Mouse (Mus musculus) limb, embryonic 11.5 days (tissue): ENCODE results near the gene Trim72. TPM values are rescaled to one million over a fixed set of nuclear protein-coding genes. Genes with fewer than 3 reads are reported as not detected.

Source experiments
- ATAC-seq: fragments of 200-750 bp; cut with Nextera tagmentation; 2 replicates; pipeline ENCODE4 v1.8.0; 2017; ENCODE audit warnings: low read depth; ENCODE audit not compliant: insufficient number of reproducible peaks, low FRiP score, low TSS enrichment
- DNase-seq: peaks from one replicate; pipeline ENCODE4 v3.0.0-alpha.2; 2015; ENCODE audit warnings: low spot score
- H3K27ac ChIP-seq: fragments of 300-500 bp; sonication (generic); replicated peaks from 2 replicates; pipeline ENCODE4 v1.5.1; 2014; ENCODE audit warnings: low read depth, mild to moderate bottlenecking, low read length
- H3K27me3 ChIP-seq: fragments of 300-500 bp; sonication (generic); 2 replicates; pipeline ENCODE4 v1.6.1; 2014; ENCODE audit warnings: mild to moderate bottlenecking, low read length, mixed read lengths; ENCODE audit not compliant: control insufficient read depth, insufficient read depth
- H3K36me3 ChIP-seq: fragments of 300-500 bp; sonication (generic); 2 replicates; pipeline ENCODE4 v1.6.1; 2014; ENCODE audit warnings: mild to moderate bottlenecking, low read length, moderate library complexity, mixed read lengths; ENCODE audit not compliant: control insufficient read depth, insufficient read depth
- H3K4me1 ChIP-seq: fragments of 300-500 bp; sonication (generic); 2 replicates; pipeline ENCODE4 v1.6.1; 2014; ENCODE audit warnings: low read length, mixed read lengths; ENCODE audit not compliant: control insufficient read depth, insufficient read depth
- H3K4me2 ChIP-seq: fragments of 300-500 bp; sonication (generic); 2 replicates; pipeline ENCODE4 v1.6.1; 2014; ENCODE audit warnings: low read depth, mild to moderate bottlenecking, moderate library complexity; ENCODE audit not compliant: severe bottlenecking
- H3K4me3 ChIP-seq: fragments of 300-500 bp; sonication (generic); 2 replicates; pipeline ENCODE4 v1.5.1; 2014; ENCODE audit warnings: low read depth, low read length
- H3K9ac ChIP-seq: fragments of 300-500 bp; sonication (generic); 2 replicates; pipeline ENCODE4 v1.6.1; 2014; ENCODE audit warnings: mild to moderate bottlenecking, low read length
- H3K9me3 ChIP-seq: fragments of 300-500 bp; sonication (generic); 2 replicates; pipeline ENCODE4 v1.6.1; 2016; ENCODE audit warnings: low read length; ENCODE audit not compliant: control insufficient read depth
- WGBS: fragments of 180-500 bp; shearing (Covaris S2); extraction: QIAGEN DNeasy Blood & Tissue Kit; methylation state at CpG from one replicate; pipeline ENCODE4 v1.1.7; 2014; 5-methylcytosine and 5-hydroxymethylcytosine counted together
- polyA plus RNA-seq: library from polyadenylated mRNA; unstranded; fragments of >200 nt; fragmentation: Nextera tagmentation; extraction: Ambion mirVana; gene quantifications from 2 replicates; pipeline ENCODE4 v1.2.1, GENCODE M21; 2014

Trim72 gene
- polyA plus RNA-seq = 0.10 and 0.20 TPM in 2 replicates

- no peaks in the 10 kb centered on the region for H3K27me3 ChIP-seq
- H3K36me3 ChIP-seq = no peaks in the 10 kb centered on the region
- H3K9me3 ChIP-seq = no peaks in the 10 kb centered on the region
- ATAC-seq (no peak), DNase-seq (no peak)
- H3K4me3 ChIP-seq = no peak within 1 kb of the TSS
- WGBS = 93% methylated on average over 2 of the region's 2 CpGs
- H3K4me1 ChIP-seq = peaks cover 13% of the 10 kb centered on the region; the same call in 1 of the 2 replicates
- H3K9ac ChIP-seq = peak within 1 kb of the TSS; percentile 47; the same call in 1 of the 2 replicates
- H3K4me2 ChIP-seq = peak within 1 kb of the TSS; percentile 42
- no peak within 1 kb of the TSS for H3K27ac ChIP-seq
These were observed at the start of gene Trim72 for GRCm38 (mm10) chr7:128003688-128004087. Gene Trim72, plus strand, starts transcription at chr7:128003949.

GRCm38 (mm10) chr7:127959364-127959763 lies 44.4 kb upstream of the Trim72 start:
- DNase-seq (no peak), ATAC-seq (no peak)
- WGBS = 67% methylated on average over 5 of the region's 5 CpGs
- Histone ChIP-seq H3K36me3 (no peaks in the 10 kb centered on the region), H3K27me3 (no peaks in the 10 kb centered on the region), H3K9me3 (no peaks in the 10 kb centered on the region), H3K4me1 (no peaks in the 10 kb centered on the region), H3K9ac (no peak overlapping the region), H3K27ac (no peak overlapping the region), H3K4me2 (no peak overlapping the region), H3K4me3 (no peak overlapping the region)

GRCm38 (mm10) chr7:127966371-127966918 lies 37.3 kb upstream of the Trim72 start:
- ATAC-seq = peak; percentile 10
- peak; percentile 30 for DNase-seq
- 14% methylated on average over 10 of the region's 10 CpGs for whole genome bisulfite sequencing

GRCm38 (mm10) chr7:127967004-127967921 lies 36.5 kb upstream of the Trim72 start, which contains the start of gene Fus:
Gene Fus, plus strand, starts transcription at chr7:127967457.
- WGBS = under 1% methylated on average over 87 of the region's 92 CpGs
- H3K27ac ChIP-seq = peak within 1 kb of the TSS; percentile 96
- H3K9me3 ChIP-seq = no peaks in the 10 kb centered on the region
- peak within 1 kb of the TSS; percentile 85 for H3K4me2 ChIP-seq
- H3K4me3 ChIP-seq = peak within 1 kb of the TSS; percentile 97
- H3K27me3 ChIP-seq = no peaks in the 10 kb centered on the region
- DNase-seq (peak; percentile 96), ATAC-seq (peak; percentile 90)
- peaks cover 3% of the 10 kb centered on the region; the same call in 1 of the 2 replicates for H3K4me1 ChIP-seq
- H3K36me3 ChIP-seq = peaks cover 19% of the 10 kb centered on the region
- H3K9ac ChIP-seq = peak within 1 kb of the TSS; percentile 99

More at GRCm38 (mm10) chr7:127966371-127966918, 37.3 kb upstream of the Trim72 start:
- Histone ChIP-seq H3K27me3 (no peaks in the 10 kb centered on the region), H3K27ac (peak overlapping the region; percentile 96), H3K9ac (peak overlapping the region; percentile 99), H3K4me3 (peak overlapping the region; percentile 97), H3K4me2 (peak overlapping the region; percentile 64), H3K36me3 (peaks cover 13% of the 10 kb centered on the region), H3K9me3 (no peaks in the 10 kb centered on the region), H3K4me1 (peaks cover 3% of the 10 kb centered on the region; the same call in 1 of the 2 replicates)

DNA sequence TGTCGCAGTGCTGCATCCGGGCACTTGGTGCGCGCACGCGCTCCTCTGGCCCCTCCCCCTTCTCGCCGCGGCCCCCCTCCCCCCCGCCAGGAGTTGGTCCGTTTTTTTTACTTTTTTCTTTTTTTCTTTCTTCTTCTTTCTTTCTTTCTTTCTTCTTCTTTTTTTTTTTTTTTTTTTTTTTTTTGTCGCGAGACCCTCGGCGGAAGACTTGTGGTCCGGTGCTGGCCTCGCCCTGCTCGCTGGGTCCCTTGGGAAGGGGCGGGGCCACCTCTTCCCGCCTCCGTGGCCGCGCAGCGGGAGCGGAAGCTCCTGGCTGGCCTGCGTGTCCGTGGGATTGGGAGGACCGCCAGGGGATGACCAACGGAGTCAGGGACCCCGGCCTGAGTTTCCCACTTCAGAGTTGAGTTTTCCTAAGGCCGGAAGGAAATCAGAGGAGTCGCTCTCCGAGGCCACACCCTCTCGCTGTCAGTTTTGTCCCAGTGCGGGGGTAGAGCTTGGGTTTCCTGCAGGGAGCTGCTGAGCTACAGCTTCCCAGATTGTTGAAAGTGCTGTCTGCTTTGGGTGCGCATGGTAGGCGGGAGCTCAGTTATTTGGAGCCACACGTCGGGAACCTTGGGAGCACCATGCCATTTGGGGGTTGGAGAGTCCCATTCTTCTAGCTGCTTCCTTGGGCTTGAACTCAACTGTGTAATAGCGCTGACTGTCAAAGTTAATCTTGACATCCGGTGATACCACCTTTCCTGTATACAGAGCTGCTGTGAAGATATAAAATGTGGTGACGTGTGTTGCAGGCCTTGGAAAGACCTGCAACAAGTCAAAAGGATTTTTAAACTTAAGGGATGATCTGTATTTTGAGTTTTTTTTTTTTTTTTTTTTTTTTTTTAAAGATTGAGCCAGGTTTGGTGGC lies 35.6 kb upstream of the Trim72 start:
- peak overlapping the region; percentile 99 for H3K9ac ChIP-seq
- peak overlapping the region; percentile 96 for H3K27ac ChIP-seq
- peaks cover 26% of the 10 kb centered on the region for H3K36me3 ChIP-seq
- H3K9me3 ChIP-seq = no peaks in the 10 kb centered on the region
- no peaks in the 10 kb centered on the region for H3K27me3 ChIP-seq
- peak overlapping the region; percentile 85 for H3K4me2 ChIP-seq
- H3K4me3 ChIP-seq = peak overlapping the region; percentile 97
- ATAC-seq (peak; percentile 52; the same call in 1 of the 2 replicates), DNase-seq (peak; percentile 86)
- H3K4me1 ChIP-seq = peaks cover 3% of the 10 kb centered on the region; the same call in 1 of the 2 replicates
- WGBS = under 1% methylated on average over 39 of the region's 42 CpGs

GRCm38 (mm10) chr7:127974413-127974930 lies 29.3 kb upstream of the Trim72 start:
- ATAC-seq (no peak), DNase-seq (no peak)
- H3K9me3 ChIP-seq = no peaks in the 10 kb centered on the region
- H3K36me3 ChIP-seq = peaks cover 54% of the 10 kb centered on the region
- no peaks in the 10 kb centered on the region for H3K4me1 ChIP-seq
- H3K27ac ChIP-seq = no peak overlapping the region
- no peak overlapping the region for H3K4me3 ChIP-seq
- 92% methylated on average over 2 of the region's 2 CpGs for WGBS
- no peak overlapping the region for H3K9ac ChIP-seq
- no peaks in the 10 kb centered on the region for H3K27me3 ChIP-seq
- H3K4me2 ChIP-seq = no peak overlapping the region

DNA sequence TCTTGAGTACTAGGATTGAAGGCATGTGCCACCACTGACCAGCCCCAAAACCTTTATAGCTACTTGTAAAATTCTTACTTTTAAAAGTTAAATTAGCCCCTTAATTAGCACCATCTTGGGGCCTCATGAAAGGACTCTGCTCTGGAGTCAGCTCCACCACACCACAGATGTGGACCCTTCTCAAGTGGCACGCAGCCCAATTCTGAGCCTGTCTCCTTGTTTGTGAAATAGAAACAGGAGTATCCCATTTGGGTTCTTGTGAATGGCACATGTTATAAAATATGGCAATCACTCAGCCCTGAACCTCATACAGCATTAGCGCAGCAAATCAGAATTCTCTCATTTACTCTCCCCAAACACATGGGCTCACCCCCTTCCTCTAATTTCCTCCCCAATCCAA lies 24.9 kb upstream of the Trim72 start:
- Histone ChIP-seq H3K9ac (no peak overlapping the region), H3K27me3 (no peaks in the 10 kb centered on the region), H3K27ac (no peak overlapping the region), H3K4me1 (no peaks in the 10 kb centered on the region), H3K4me3 (no peak overlapping the region), H3K9me3 (no peaks in the 10 kb centered on the region), H3K36me3 (peaks cover 59% of the 10 kb centered on the region), H3K4me2 (no peak overlapping the region)
- 89% methylated on average over 2 of the region's 2 CpGs for WGBS
- DNase-seq (no peak), ATAC-seq (no peak)
